Mouse (Mus musculus) left cerebral cortex, postnatal 14 days (tissue): Measurements from ENCODE around the gene Hnrnpl. TPM values are rescaled to one million over a fixed set of nuclear protein-coding genes. Genes with fewer than 3 reads are reported as not detected.

Experiments
- DNase-seq, 2 experiments: peaks; one replicate each; pipeline ENCODE4 v3.0.0; 2021 to 2022; ENCODE audit warnings: low spot score in 2 of 2, mixed read lengths in 1 of 2
- intact Hi-C: fragments of 180-260 bp; cut with DNase I; formaldehyde crosslinking; loops from one replicate; pipeline ENCODE4 v1.15.1; 2025
- total RNA-seq, 2 experiments: library from RNA; stranded (reverse); gene quantifications; 2 replicates each; pipeline ENCODE4 v1.2.3; 2021

The Hnrnpl gene
- total RNA-seq, 2 experiments from 2014 or later = 401 to 422 TPM

- intact Hi-C loops = no loop called here
- DNase-seq = peak; percentile 61 to 77
Measured at GRCm38 (mm10) chr7:28809401-28810089, 1.2 kb downstream of the Hnrnpl start.

GRCm38 (mm10) chr7:28810107-28811066 lies 2.0 kb downstream of the Hnrnpl start:
- DNase-seq = peak; percentile 98 to 100
- intact Hi-C loops = no loop called here

- DNase-seq = peak; percentile 92 to 93
- intact Hi-C loops = no loop called here
Measured at GRCm38 (mm10) chr7:28811228-28811627, 2.9 kb downstream of the Hnrnpl start.

- DNase-seq = peak in 1 of 2 experiments; percentile 2
- intact Hi-C loops = no loop called here
Measured at GRCm38 (mm10) chr7:28811640-28812275, 3.4 kb downstream of the Hnrnpl start.

GRCm38 (mm10) chr7:28812436-28812835 lies 4.1 kb downstream of the Hnrnpl start:
- DNase-seq = peak in 1 of 2 experiments; percentile 7
- intact Hi-C loops = no loop called here

- intact Hi-C loops = no loop called here
- DNase-seq = no peak
Measured at GRCm38 (mm10) chr7:28812949-28813348, 4.6 kb downstream of the Hnrnpl start.

- intact Hi-C loops = loop anchor here (5.0 kb wide), 1 partner anchor 83 kb away; no protein-coding TSS in a partner anchor
- DNase-seq = peak in 1 of 2 experiments; percentile 2
Measured at GRCm38 (mm10) chr7:28814306-28815034, 6.1 kb downstream of the Hnrnpl start.

GRCm38 (mm10) chr7:28815230-28815629 lies 6.9 kb downstream of the Hnrnpl start:
- intact Hi-C loops = loop anchor here (5.0 kb wide), 1 partner anchor 82 kb away; no protein-coding TSS in a partner anchor
- no peak for DNase-seq

GRCm38 (mm10) chr7:28816201-28816600 lies 7.9 kb downstream of the Hnrnpl start:
- intact Hi-C loops = loop anchor here (5.0 kb wide), 1 partner anchor 81 kb away; no protein-coding TSS in a partner anchor
- no peak for DNase-seq

GRCm38 (mm10) chr7:28816920-28817319 lies 8.6 kb downstream of the Hnrnpl start:
- intact Hi-C loops = loop anchor here (5.0 kb wide), 1 partner anchor 80 kb away; no protein-coding TSS in a partner anchor
- no peak for DNase-seq

GRCm38 (mm10) chr7:28817524-28817923 lies 9.2 kb downstream of the Hnrnpl start:
- intact Hi-C loops = loop anchor here (5.0 kb wide), 1 partner anchor 80 kb away; no protein-coding TSS in a partner anchor
- no peak for DNase-seq

GRCm38 (mm10) chr7:28817957-28818356 lies 9.6 kb downstream of the Hnrnpl start:
- intact Hi-C loops = loop anchor here (5.0 kb wide), 1 partner anchor 79 kb away; no protein-coding TSS in a partner anchor
- DNase-seq = no peak

GRCm38 (mm10) chr7:28818436-28818835 lies 10.1 kb downstream of the Hnrnpl start:
- intact Hi-C loops = loop anchor here (5.0 kb wide), 1 partner anchor 79 kb away; no protein-coding TSS in a partner anchor
- no peak for DNase-seq

- no peak for DNase-seq
- intact Hi-C loops = loop anchor here (5.0 kb wide), 1 partner anchor 78 kb away; no protein-coding TSS in a partner anchor
Measured at GRCm38 (mm10) chr7:28818861-28819452, 10.6 kb downstream of the Hnrnpl start.

GRCm38 (mm10) chr7:28819571-28819970 lies 11.2 kb downstream of the Hnrnpl start:
- DNase-seq = no peak
- intact Hi-C loops = loop anchor here (5.0 kb wide), 1 partner anchor 78 kb away; no protein-coding TSS in a partner anchor

- intact Hi-C loops = no loop called here
- peak in 1 of 2 experiments; percentile 50 for DNase-seq
Measured at GRCm38 (mm10) chr7:28820358-28821260, 12.3 kb downstream of the Hnrnpl start.

- DNase-seq = peak in 1 of 2 experiments; percentile 69
- intact Hi-C loops = no loop called here
Measured at GRCm38 (mm10) chr7:28821261-28821831, 13.0 kb downstream of the Hnrnpl start.
